Mouse (Mus musculus) yolk sac, embryonic 10.5 days (tissue): Measurements from ENCODE around the gene Nol4l.
"Not testable (repeated sequence)": the region's sequence is repeated elsewhere in the genome, so short reads cannot be mapped to it uniquely, and the experiment has no call there.

Experiments
- DNase-seq: peaks from one replicate; pipeline ENCODE4 v3.0.0-alpha.2; 2017; ENCODE audit warnings: low spot score

Gene Nol4l

GRCm38 (mm10) chr2:153411557-153411956, 118.2 kb downstream of the Nol4l start:
- no peak for DNase-seq

DNA sequence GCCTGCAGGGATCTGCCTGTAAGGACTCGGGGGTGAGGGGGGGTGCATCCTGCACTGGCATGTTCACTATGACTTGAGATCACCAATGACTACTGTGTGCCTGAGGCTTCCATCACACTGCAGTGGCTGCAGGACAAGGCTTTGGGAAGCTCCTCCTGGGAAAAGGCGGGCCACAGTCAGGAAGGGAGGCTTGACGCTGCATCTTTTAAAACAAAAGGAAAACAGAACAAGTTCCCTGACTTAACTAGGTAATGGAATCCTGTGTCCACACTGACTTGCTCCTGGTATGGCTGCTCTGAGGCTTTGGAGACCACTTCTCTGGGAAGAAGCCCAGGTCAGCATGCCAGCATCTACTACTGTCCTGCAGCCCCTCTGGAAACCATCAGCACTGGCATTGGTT, 120.8 kb downstream of the Nol4l start:
- DNase-seq, result no peak

DNA sequence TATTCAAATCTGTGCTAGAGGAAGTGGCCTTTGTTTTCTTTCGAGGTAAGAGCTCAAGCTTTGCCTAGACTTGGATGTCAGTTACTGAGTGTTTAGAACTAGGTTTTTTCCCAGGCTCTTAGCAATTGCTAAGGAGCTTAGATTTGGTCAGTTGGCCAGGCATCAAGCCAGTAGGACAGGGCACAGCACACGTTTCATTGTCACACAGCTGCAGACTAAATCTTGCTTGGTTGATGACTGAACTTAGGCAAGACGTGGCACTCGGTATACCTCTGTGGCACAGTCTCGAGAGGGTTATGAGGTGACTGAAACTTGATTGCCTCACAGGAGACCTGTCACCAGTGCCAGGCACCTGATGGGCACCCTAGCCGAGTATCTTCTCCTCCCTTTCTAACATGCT, 122.9 kb downstream of the Nol4l start:
- DNase-seq, result no peak

DNA sequence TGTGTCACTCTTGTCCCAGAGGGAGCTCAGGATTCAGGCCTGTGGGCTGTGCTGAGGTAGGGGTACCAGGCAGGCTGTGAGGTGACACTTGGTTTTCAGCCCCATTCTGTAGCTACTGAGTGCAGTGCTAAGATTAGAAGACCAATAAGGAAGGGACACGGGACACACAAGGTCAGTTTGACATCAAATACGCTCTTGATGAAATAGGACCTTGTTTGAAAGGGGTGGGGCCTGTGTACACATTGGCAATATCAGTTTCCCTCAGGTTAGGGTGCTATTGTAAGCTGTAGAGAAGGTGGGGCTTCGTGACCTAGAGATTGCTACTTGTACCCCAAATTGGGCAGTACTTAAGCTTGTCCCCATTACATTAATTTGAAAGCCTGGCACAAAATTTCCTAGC, 124.9 kb downstream of the Nol4l start:
- DNase-seq, result no peak

GRCm38 (mm10) chr2:153404062-153404461, 125.7 kb downstream of the Nol4l start:
- DNase-seq, result no peak

GRCm38 (mm10) chr2:153399166-153399565, 130.6 kb downstream of the Nol4l start:
- no peak for DNase-seq

- DNase-seq, result no peak
Observed at GRCm38 (mm10) chr2:153397790-153398515, 131.8 kb downstream of the Nol4l start.

DNA sequence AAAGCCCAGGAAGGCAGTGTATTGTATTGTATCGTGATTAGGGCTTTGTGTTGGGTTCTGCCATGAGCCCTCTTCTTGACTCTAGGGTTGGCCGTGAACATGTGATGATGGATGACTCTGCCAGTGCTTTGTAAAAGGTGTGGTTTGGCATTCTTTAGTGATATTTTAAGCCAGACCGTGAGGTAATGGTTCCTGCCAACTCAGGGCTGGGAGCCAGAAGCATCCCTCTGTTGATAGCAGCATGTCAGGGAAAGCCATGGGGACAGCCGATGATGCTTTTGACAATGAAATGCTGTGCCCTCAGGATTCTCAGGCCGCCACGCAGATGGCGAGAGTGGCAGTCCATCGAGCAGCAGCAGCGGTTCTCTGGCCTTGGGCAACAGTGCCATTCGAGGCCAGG, 136.7 kb downstream of the Nol4l start:
- DNase-seq, result no peak

- no peak for DNase-seq
Observed at GRCm38 (mm10) chr2:153389831-153390230, 139.9 kb downstream of the Nol4l start.

GRCm38 (mm10) chr2:153380479-153380878, 149.3 kb downstream of the Nol4l start:
- DNase-seq, result no peak

- DNase-seq, result no peak
Observed at GRCm38 (mm10) chr2:153375380-153375779, 154.4 kb downstream of the Nol4l start.

GRCm38 (mm10) chr2:153370871-153371270, 158.9 kb downstream of the Nol4l start:
- DNase-seq, result no peak

DNA sequence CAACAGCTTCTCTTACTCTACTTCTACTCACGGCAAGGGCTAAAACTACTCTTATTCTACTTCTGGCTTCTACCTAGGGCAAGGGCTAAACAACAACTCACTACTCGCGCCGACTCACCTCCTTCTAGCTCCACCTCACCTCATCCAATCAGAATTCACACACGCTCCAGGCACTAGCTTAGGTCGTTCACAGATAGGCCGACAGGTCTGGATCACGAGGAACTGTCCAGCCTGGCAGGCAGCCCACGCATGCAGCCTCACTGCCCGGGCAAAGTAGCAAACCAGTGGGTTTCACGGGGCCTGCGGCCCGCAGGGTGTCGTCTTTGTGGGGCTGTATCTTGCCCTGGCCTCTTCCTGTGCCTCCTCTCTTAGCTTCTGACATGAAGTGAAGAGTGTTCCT, 165.2 kb downstream of the Nol4l start:
- not testable (repeated sequence) for DNase-seq

- DNase-seq, result no peak
Observed at GRCm38 (mm10) chr2:153361101-153361710, 168.6 kb downstream of the Nol4l start.
